Mouse (Mus musculus) C2C12 (cell line): Measurements from ENCODE around the gene Rmi2.

ENCODE experiments used
- CEBPB ChIP-seq: IDR thresholded peaks from one replicate; pipeline ENCODE4 v1.6.1; 2011; ENCODE audit warnings: low read depth, mild to moderate bottlenecking, control low read depth, moderate library complexity
- CTCF ChIP-seq: IDR thresholded peaks from one replicate; pipeline ENCODE4 v1.5.1; 2011; ENCODE audit not compliant: control insufficient read depth, insufficient read depth, insufficient read length
- MAX ChIP-seq: IDR thresholded peaks from one replicate; pipeline ENCODE4 v1.6.1; 2011; ENCODE audit warnings: mild to moderate bottlenecking, control low read depth
- MYOG ChIP-seq: IDR thresholded peaks from one replicate; pipeline ENCODE4 v1.6.1; 2011; ENCODE audit not compliant: control insufficient read depth, insufficient read length; ENCODE audit errors: extremely low read depth
- USF1 ChIP-seq: IDR thresholded peaks from one replicate; pipeline ENCODE4 v1.6.1; 2011; ENCODE audit warnings: low read depth, mild to moderate bottlenecking, control low read depth, moderate library complexity

- TF ChIP-seq CTCF = no peak
- TF ChIP-seq USF1 = no peak
- TF ChIP-seq MAX = no peak
- TF ChIP-seq MYOG = no peak
- no peak for TF ChIP-seq CEBPB
Observed at GRCm38 (mm10) chr16:10927026-10927425, 92.2 kb downstream of the Rmi2 start.
